Mouse (Mus musculus) forebrain, postnatal 0 days (tissue): ENCODE results near the gene Wnt7a. TPM values are rescaled to one million over a fixed set of nuclear protein-coding genes. Genes with fewer than 3 reads are reported as not detected.

Source experiments
- ATAC-seq: fragments of 200-750 bp; cut with Nextera tagmentation; 2 replicates; pipeline ENCODE4 v1.8.0; 2017; ENCODE audit warnings: mild to moderate bottlenecking, moderate library complexity
- DNase-seq: peaks from one replicate; pipeline ENCODE4 v3.0.0-alpha.2; 2015
- H3K27ac ChIP-seq: fragments of 300-500 bp; sonication (generic); 2 replicates; pipeline ENCODE4 v1.5.1; 2014; ENCODE audit warnings: low read depth, mild to moderate bottlenecking, antibody characterized with exemption, low read length, moderate library complexity, mixed read lengths
- H3K27me3 ChIP-seq: fragments of 300-500 bp; sonication (generic); 2 replicates; pipeline ENCODE4 v1.6.1; 2014; ENCODE audit warnings: mild to moderate bottlenecking, low read length, mixed read lengths; ENCODE audit not compliant: insufficient read depth
- H3K36me3 ChIP-seq: fragments of 300-500 bp; sonication (generic); 2 replicates; pipeline ENCODE4 v1.6.1; 2014; ENCODE audit warnings: mild to moderate bottlenecking, moderate library complexity; ENCODE audit not compliant: insufficient read depth
- H3K4me1 ChIP-seq: fragments of 300-500 bp; sonication (generic); 2 replicates; pipeline ENCODE4 v1.6.1; 2014; ENCODE audit warnings: antibody characterized with exemption; ENCODE audit not compliant: insufficient read depth
- H3K4me2 ChIP-seq: fragments of 300-500 bp; sonication (generic); 2 replicates; pipeline ENCODE4 v1.6.1; 2014; ENCODE audit warnings: low read depth, mild to moderate bottlenecking, moderate library complexity
- H3K4me3 ChIP-seq: fragments of 300-500 bp; sonication (generic); 2 replicates; pipeline ENCODE4 v1.5.1; 2014; ENCODE audit warnings: low read depth, low read length, mixed read lengths
- H3K9ac ChIP-seq: fragments of 300-500 bp; sonication (generic); 2 replicates; pipeline ENCODE4 v1.6.1; 2014; ENCODE audit warnings: mild to moderate bottlenecking
- H3K9me3 ChIP-seq: fragments of 300-500 bp; sonication (generic); 2 replicates; pipeline ENCODE4 v1.6.1; 2016; ENCODE audit warnings: low read length
- CTCF ChIP-seq: sonication (generic); IDR thresholded peaks from 2 replicates; pipeline ENCODE4 v1.5.1; 2016; ENCODE audit warnings: antibody characterized with exemption, control low read depth, low read depth
- WGBS: fragments of 180-500 bp; shearing (Covaris S2); extraction: QIAGEN DNeasy Blood & Tissue Kit; methylation state at CpG from one replicate; pipeline ENCODE4 v1.1.7; 2014; 5-methylcytosine and 5-hydroxymethylcytosine counted together
- polyA plus RNA-seq: library from polyadenylated mRNA; unstranded; fragments of >200 nt; fragmentation: Nextera tagmentation; extraction: Ambion mirVana; gene quantifications from 2 replicates; pipeline ENCODE4 v1.2.1, GENCODE M21; 2015
- total RNA-seq: library from RNA; depleted of rRNA; stranded (reverse); fragments of >200 nt; gene quantifications from 2 replicates; pipeline ENCODE4 v1.2.3, GENCODE M21; 2014

Gene Wnt7a
- total and polyA plus RNA-seq, 2 experiments from 2014 or later: 14.1 to 20.5 TPM

- 0 out of 2 replicates have a peak, but pooled peaks cover 5% of the 10 kb centered on the region for H3K4me1 ChIP-seq
- WGBS: 2% methylated on average over 30 of the region's 30 CpGs
- H3K9me3 ChIP-seq: no peaks in the 10 kb centered on the region
- H3K36me3 ChIP-seq: no peaks in the 10 kb centered on the region
- peak overlapping the region; percentile 68 for H3K9ac ChIP-seq
- TF ChIP-seq CTCF: no peak
- ATAC-seq (peak; percentile 98), DNase-seq (peak; percentile 98)
- H3K4me3 ChIP-seq: peak overlapping the region; percentile 53
- H3K27me3 ChIP-seq: no peaks in the 10 kb centered on the region; the same call in 1 of the 2 replicates
- H3K27ac ChIP-seq: peak overlapping the region; percentile 76
- peak overlapping the region; percentile 91 for H3K4me2 ChIP-seq
Measured at GRCm38 (mm10) chr6:91440474-91441144, 29.4 kb upstream of the Wnt7a start.

GRCm38 (mm10) chr6:91424151-91424550 lies 13.0 kb upstream of the Wnt7a start:
- no peak for TF ChIP-seq CTCF
- Histone ChIP-seq H3K4me3 (no peak overlapping the region), H3K27me3 (no peaks in the 10 kb centered on the region; the same call in none of the 2 replicates), H3K9me3 (no peaks in the 10 kb centered on the region), H3K36me3 (no peaks in the 10 kb centered on the region), H3K9ac (no peak overlapping the region), H3K4me2 (no peak overlapping the region), H3K4me1 (no peaks in the 10 kb centered on the region), H3K27ac (no peak overlapping the region)
- ATAC-seq: peak; percentile 45; the same call in 1 of the 2 replicates
- peak; percentile 28 for DNase-seq
- WGBS: 39% methylated on average over 4 of the region's 4 CpGs

GRCm38 (mm10) chr6:91421629-91422028 lies 10.5 kb upstream of the Wnt7a start:
- 74% methylated on average over 4 of the region's 4 CpGs for WGBS
- H3K4me1 ChIP-seq: no peaks in the 10 kb centered on the region
- no peak for ATAC-seq
- no peak overlapping the region for H3K27ac ChIP-seq
- no peak for TF ChIP-seq CTCF
- H3K9me3 ChIP-seq: no peaks in the 10 kb centered on the region
- H3K36me3 ChIP-seq: no peaks in the 10 kb centered on the region
- no peak overlapping the region for H3K9ac ChIP-seq
- DNase-seq: no peak
- H3K4me2 ChIP-seq: no peak overlapping the region
- H3K4me3 ChIP-seq: no peak overlapping the region
- peaks cover 4% of the 10 kb centered on the region for H3K27me3 ChIP-seq

GRCm38 (mm10) chr6:91417291-91417845 lies 6.2 kb upstream of the Wnt7a start:
- DNase-seq (no peak), ATAC-seq (no peak)
- H3K4me3 ChIP-seq: no peak overlapping the region
- H3K4me1 ChIP-seq: no peaks in the 10 kb centered on the region
- peaks cover 4% of the 10 kb centered on the region for H3K27me3 ChIP-seq
- H3K36me3 ChIP-seq: no peaks in the 10 kb centered on the region
- WGBS: 85% methylated on average over 5 of the region's 5 CpGs
- H3K9ac ChIP-seq: no peak overlapping the region
- H3K27ac ChIP-seq: no peak overlapping the region
- H3K9me3 ChIP-seq: no peaks in the 10 kb centered on the region
- TF ChIP-seq CTCF: no peak
- no peak overlapping the region for H3K4me2 ChIP-seq

- no peak for TF ChIP-seq CTCF
- Histone ChIP-seq H3K27ac (no peak overlapping the region), H3K9ac (no peak overlapping the region), H3K4me3 (no peak overlapping the region), H3K4me2 (no peak overlapping the region), H3K4me1 (no peaks in the 10 kb centered on the region), H3K9me3 (no peaks in the 10 kb centered on the region), H3K27me3 (peaks cover 4% of the 10 kb centered on the region), H3K36me3 (no peaks in the 10 kb centered on the region)
- no peak for DNase-seq
- WGBS: 80% methylated on average over 4 of the region's 4 CpGs
- ATAC-seq: no peak
Measured at GRCm38 (mm10) chr6:91416146-91416545, 5.0 kb upstream of the Wnt7a start.

- no peak for ATAC-seq
- WGBS: under 1% methylated on average over 4 of the region's 4 CpGs
- no peaks in the 10 kb centered on the region for H3K4me1 ChIP-seq
- H3K9ac ChIP-seq: no peak overlapping the region
- H3K27me3 ChIP-seq: peaks cover 4% of the 10 kb centered on the region
- H3K9me3 ChIP-seq: no peaks in the 10 kb centered on the region
- peak; percentile 83 for DNase-seq
- no peak overlapping the region for H3K27ac ChIP-seq
- peak; percentile 82 for TF ChIP-seq CTCF
- H3K36me3 ChIP-seq: no peaks in the 10 kb centered on the region
- no peak overlapping the region for H3K4me2 ChIP-seq
- H3K4me3 ChIP-seq: no peak overlapping the region
Measured at GRCm38 (mm10) chr6:91414890-91415289, 3.7 kb upstream of the Wnt7a start.

- H3K27ac ChIP-seq: peak overlapping the region; percentile 81
- H3K36me3 ChIP-seq: peaks cover 5% of the 10 kb centered on the region; the same call in 1 of the 2 replicates
- no peaks in the 10 kb centered on the region for H3K4me1 ChIP-seq
- peak overlapping the region; percentile 80 for H3K4me3 ChIP-seq
- WGBS: 0% methylated on average over 27 of the region's 47 CpGs
- H3K9me3 ChIP-seq: no peaks in the 10 kb centered on the region
- peak; percentile 89 for DNase-seq
- TF ChIP-seq CTCF: peak; percentile 97
- ATAC-seq: peak; percentile 68
- no peaks in the 10 kb centered on the region; the same call in 1 of the 2 replicates for H3K27me3 ChIP-seq
- H3K9ac ChIP-seq: peak overlapping the region; percentile 77
- H3K4me2 ChIP-seq: peak overlapping the region; percentile 93
Measured at GRCm38 (mm10) chr6:91411369-91411981, 312 bp upstream of the Wnt7a start.
